ENCODE assay signal across 16 mouse cellular contexts in genomic region chr8:61552221-61552620, GRCm38 (mm10).
DNase-seq lines count a peak whose midpoint lies in the region; ATAC-seq and TF ChIP-seq lines count a peak whose summit lies in the region.
"Had no signal": no experiment of that assay in that cellular context is flagged by ENCODE, and none has a peak within 500 bp of the region (broad histone marks: within the 10 kb centered on the region; RNA-seq: fewer than 3 reads in every experiment).

No protein-coding gene starts in this region.

- no peaks in the 10 kb centered on the region for H3K27me3 ChIP-seq in CH12.LX (replicated peaks)
- no peaks in the 10 kb centered on the region for H3K27me3 ChIP-seq in embryonic facial prominence, embryonic 13.5 days
- no peaks in the 10 kb centered on the region for H3K27me3 ChIP-seq in limb, embryonic 14.5 days (ENCODE audit: control insufficient read depth, insufficient read depth, low read length)
- H3K27me3 ChIP-seq: heart, embryonic 12.5 days; hindbrain, embryonic 15.5 days had no signal

- 37% methylated on average over 6 of the region's 6 CpGs for WGBS in embryonic facial prominence, embryonic 13.5 days
- 26% methylated on average over 6 of the region's 6 CpGs for WGBS in limb, embryonic 14.5 days

- H3K4me2 ChIP-seq in CH12.LX (ENCODE audit: insufficient read depth, low read depth, poor library complexity, severe bottlenecking), result peak overlapping the region; percentile 42
- H3K4me2 ChIP-seq in embryonic facial prominence, embryonic 13.5 days, result 0 out of 2 replicates have a peak overlapping the region, but pooled peaks have one; percentile 9
- H3K4me2 ChIP-seq in limb, embryonic 14.5 days (replicated peaks; ENCODE audit: low read depth, low read length, severe bottlenecking), result no peak overlapping the region
- H3K4me2 ChIP-seq: heart, embryonic 12.5 days; hindbrain, embryonic 15.5 days had no signal

- TF ChIP-seq EP300 in CH12.LX (IDR thresholded peaks at IDR 0.05; ENCODE audit: low read length), result no peak

- no peak; the same call in 1 of the 2 replicates for TF ChIP-seq POLR2A in CH12.LX (IDR thresholded peaks at IDR 0.05; ENCODE audit: low read depth, low read length)
- no peak for TF ChIP-seq POLR2A in limb, embryonic 14.5 days (IDR thresholded peaks at IDR 0.05; ENCODE audit: borderline replicate concordance, extremely low read depth, insufficient read depth, insufficient read length)

- dilution Hi-C loops in CH12.LX (cut with MboI; ENCODE audit: extremely low pct_ligation_motif_present, extremely low pct_unique_long_range_greater_than_20kb, low sequenced_read_pairs), result no loop called here

- peaks cover 14 to 18% of the 10 kb centered on the region in 2 experiments for H3K36me3 ChIP-seq in CH12.LX (replicated peaks in 1 of 2; ENCODE audit: control insufficient read depth in 1 of 2, insufficient read depth in 1 of 2, low read length in 1 of 2)
- peaks cover 27% of the 10 kb centered on the region for H3K36me3 ChIP-seq in embryonic facial prominence, embryonic 13.5 days
- H3K36me3 ChIP-seq in limb, embryonic 14.5 days (ENCODE audit: control insufficient read depth, insufficient read depth, low read length), result peaks cover 27% of the 10 kb centered on the region

- H3K27ac ChIP-seq in CH12.LX (ENCODE audit: insufficient read depth, low read depth), result peak overlapping the region; percentile 95
- peak overlapping the region; percentile 76 for H3K27ac ChIP-seq in embryonic facial prominence, embryonic 13.5 days
- H3K27ac ChIP-seq in limb, embryonic 14.5 days (replicated peaks; ENCODE audit: low read depth, low read length), result no peak overlapping the region
- H3K27ac ChIP-seq: hindbrain, embryonic 15.5 days; kidney, postnatal 0 days had no signal

- in situ Hi-C loops in CH12.LX (cut with MboI; ENCODE audit: low pct_ligation_motif_present, low pct_unique_long_range_greater_than_20kb, low sequenced_read_pairs), result no loop called here

- no peak for TF ChIP-seq CTCF in CH12.LX (conservative IDR thresholded peaks at IDR 0.05 in 1 of 2, IDR thresholded peaks at IDR 0.05 in 1 of 2; ENCODE audit: low read depth in 2 of 2, low read length in 2 of 2)

- intact Hi-C loops in heart, postnatal 36 days (cut with DNase I), result loop anchor here (5.0 kb wide), 1 partner anchor 40 kb away; no protein-coding TSS in a partner anchor

- H3K9ac ChIP-seq in CH12.LX (ENCODE audit: insufficient read depth, low read depth), result peak overlapping the region; percentile 93
- H3K9ac ChIP-seq in embryonic facial prominence, embryonic 13.5 days, result no peak overlapping the region
- H3K9ac ChIP-seq in limb, embryonic 14.5 days (ENCODE audit: low read depth, low read length, severe bottlenecking), result no peak overlapping the region
- H3K9ac ChIP-seq: heart, embryonic 12.5 days; hindbrain, embryonic 15.5 days had no signal

- TF ChIP-seq RAD21 in CH12.LX (IDR thresholded peaks at IDR 0.05; ENCODE audit: low read depth, low read length), result no peak

- no peaks in the 10 kb centered on the region; the same call in 1 of the 2 replicates for H3K79me2 ChIP-seq in CH12.LX (replicated peaks; ENCODE audit: control insufficient read depth, extremely low read depth, insufficient read depth, poor library complexity, severe bottlenecking)

- peaks cover 18% of the 10 kb centered on the region for H3K9me3 ChIP-seq in CH12.LX (replicated peaks; ENCODE audit: low read length)
- H3K9me3 ChIP-seq in embryonic facial prominence, embryonic 13.5 days, result peaks cover 9% of the 10 kb centered on the region
- H3K9me3 ChIP-seq in limb, embryonic 14.5 days (ENCODE audit: control insufficient read depth, low read length), result peaks cover 18% of the 10 kb centered on the region; the same call in 1 of the 2 replicates

- no peak for ATAC-seq in embryonic facial prominence, embryonic 13.5 days (ENCODE audit: insufficient number of reproducible peaks, insufficient read depth, low FRiP score, low TSS enrichment, low read depth)
- no peak for ATAC-seq in limb, embryonic 14.5 days (ENCODE audit: low FRiP score, low read depth)
- ATAC-seq: intestine, embryonic 16.5 days had no signal

- H3K4me3 ChIP-seq in CH12.LX (replicated peaks in 1 of 3; ENCODE audit: low read depth in 2 of 3, low read length in 2 of 3, poor library complexity in 1 of 3), result peak overlapping the region in 1 of 3 experiments; percentile 43
- H3K4me3 ChIP-seq in embryonic facial prominence, embryonic 13.5 days, result no peak overlapping the region
- no peak overlapping the region for H3K4me3 ChIP-seq in limb, embryonic 14.5 days (replicated peaks; ENCODE audit: low read length)
- H3K4me3 ChIP-seq: heart, embryonic 12.5 days; hindbrain, embryonic 15.5 days; megakaryocyte, embryonic 14.5 days had no signal

- peaks cover 14 to 43% of the 10 kb centered on the region in 2 experiments for H3K4me1 ChIP-seq in CH12.LX (ENCODE audit: control insufficient read depth in 1 of 2, insufficient read depth in 2 of 2)
- H3K4me1 ChIP-seq in embryonic facial prominence, embryonic 13.5 days, result peaks cover 55% of the 10 kb centered on the region
- H3K4me1 ChIP-seq in limb, embryonic 14.5 days (ENCODE audit: control insufficient read depth, insufficient read depth, low read length), result peaks cover 20% of the 10 kb centered on the region

- DNase-seq in heart, adult 11 months, result peak; percentile 83
- DNase-seq in heart, postnatal 36 days, result no peak
- DNase-seq in CH12.LX (ENCODE audit: extremely low read depth), result no peak
- peak; percentile 22 for DNase-seq in limb, embryonic 14.5 days (ENCODE audit: low spot score)
- no peak for DNase-seq in kidney, adult 11 months
- DNase-seq in urinary bladder, adult 2 months (ENCODE audit: low spot score), result no peak
- DNase-seq: cerebellum, adult 11-12 months; cerebellum, postnatal 25 days; gastrocnemius, postnatal 36 days; lung, postnatal 10 days had no signal

TF ChIP-seq in CH12.LX, 34 proteins besides CTCF, POLR2A, EP300 and RAD21:
- TF ChIP-seq KAT2A (IDR thresholded peaks at IDR 0.05; ENCODE audit: insufficient replicate concordance, low read length), result no peak
- TF ChIP-seq MAX (IDR thresholded peaks at IDR 0.05; ENCODE audit: low read length), result 0 out of 2 replicates have a peak, but pooled peaks have one; percentile 38
- peak; percentile 7; the same call in 1 of the 2 replicates for TF ChIP-seq MXI1 (IDR thresholded peaks at IDR 0.05; ENCODE audit: low read depth, low read length)

Comparison
In these comparisons a context has a peak if more than half of its experiments do, and no peak if none do; other contexts are left out.
1. DNase-seq: peak in heart, adult 11 months (single experiment) and limb, embryonic 14.5 days (single experiment); none in heart, postnatal 36 days (0 of 2), CH12.LX (single experiment), kidney, adult 11 months (single experiment) and urinary bladder, adult 2 months (single experiment).